Mouse (Mus musculus) stomach, postnatal 0 days (tissue): ENCODE results near the gene Mast4. TPM values are rescaled to one million over a fixed set of nuclear protein-coding genes. Genes with fewer than 3 reads are reported as not detected.

Experiments used
- ATAC-seq: fragments of 200-750 bp; cut with Nextera tagmentation; 2 replicates; pipeline ENCODE4 v1.8.0; 2017; ENCODE audit not compliant: low FRiP score, low TSS enrichment
- DNase-seq: peaks from one replicate; pipeline ENCODE4 v3.0.0-alpha.2; 2016; ENCODE audit warnings: low spot score
- H3K27ac ChIP-seq: fragments of 300-500 bp; sonication (generic); replicated peaks from 2 replicates; pipeline ENCODE4 v1.5.1; 2014; ENCODE audit warnings: mild to moderate bottlenecking, control low read depth
- H3K27me3 ChIP-seq: fragments of 300-500 bp; sonication (generic); 2 replicates; pipeline ENCODE4 v1.6.1; 2014; ENCODE audit warnings: low read length; ENCODE audit not compliant: control insufficient read depth, insufficient read depth
- H3K36me3 ChIP-seq: fragments of 300-500 bp; sonication (generic); 2 replicates; pipeline ENCODE4 v1.6.1; 2014; ENCODE audit warnings: low read length, mixed read lengths; ENCODE audit not compliant: control insufficient read depth, insufficient read depth
- H3K4me1 ChIP-seq: fragments of 300-500 bp; sonication (generic); replicated peaks from 2 replicates; pipeline ENCODE4 v1.6.1; 2014; ENCODE audit warnings: antibody characterized with exemption; ENCODE audit not compliant: control insufficient read depth, insufficient read depth
- H3K4me2 ChIP-seq: fragments of 300-500 bp; sonication (generic); replicated peaks from 2 replicates; pipeline ENCODE4 v1.6.1; 2014; ENCODE audit warnings: low read depth, mild to moderate bottlenecking, control low read depth, moderate library complexity
- H3K4me3 ChIP-seq: fragments of 300-500 bp; sonication (generic); 2 replicates; pipeline ENCODE4 v1.5.1; 2014; ENCODE audit warnings: low read depth, low read length, control low read depth
- H3K9ac ChIP-seq: fragments of 300-500 bp; sonication (generic); 2 replicates; pipeline ENCODE4 v1.6.1; 2014; ENCODE audit warnings: mild to moderate bottlenecking, low read length, control low read depth, mixed read lengths
- H3K9me3 ChIP-seq: fragments of 300-500 bp; sonication (generic); 2 replicates; pipeline ENCODE4 v1.6.1; 2016; ENCODE audit warnings: low read length; ENCODE audit not compliant: control insufficient read depth
- CTCF ChIP-seq: IDR thresholded peaks from 2 replicates; pipeline ENCODE4 v1.5.1; 2016; ENCODE audit warnings: antibody characterized with exemption, low read depth, mild to moderate bottlenecking, moderate library complexity
- EP300 ChIP-seq: optimal IDR thresholded peaks from 2 replicates; pipeline ENCODE3; 2016; ENCODE audit warnings: antibody characterized with exemption
- WGBS: fragments of 180-500 bp; shearing (Covaris S2); extraction: QIAGEN DNeasy Blood & Tissue Kit; methylation state at CpG from one replicate; pipeline ENCODE4 v1.1.7; 2014; 5-methylcytosine and 5-hydroxymethylcytosine counted together
- polyA plus RNA-seq: library from polyadenylated mRNA; unstranded; fragments of >200 nt; fragmentation: Nextera tagmentation; extraction: Ambion mirVana; gene quantifications from 2 replicates; pipeline ENCODE4 v1.2.1, GENCODE M21; 2015

Gene Mast4
- polyA plus RNA-seq, 1 experiment from 2014 or later: 18.2 TPM

DNA sequence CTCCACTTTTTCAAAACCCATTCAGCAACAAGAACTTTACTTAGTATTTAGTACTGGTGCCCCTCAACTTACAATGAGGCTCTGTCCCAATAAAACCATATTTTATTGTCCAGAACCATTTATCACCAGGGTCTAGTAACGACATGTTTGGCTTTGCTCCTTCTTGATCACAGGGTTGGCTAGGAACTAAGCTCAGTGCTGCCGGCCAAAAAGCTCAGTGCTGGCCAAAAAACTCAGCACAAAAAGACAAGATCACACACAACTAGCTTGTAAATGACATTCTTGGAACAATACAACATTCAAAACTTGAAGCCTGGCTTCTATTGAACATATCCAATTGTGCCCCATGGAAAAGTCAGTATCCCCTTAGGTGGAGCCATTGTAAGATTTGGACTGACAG lies 386.8 kb downstream of the Mast4 start:
- no peaks in the 10 kb centered on the region for H3K9me3 ChIP-seq
- no peak for ATAC-seq
- no peak for DNase-seq
- H3K27ac ChIP-seq: no peak overlapping the region
- no peak for TF ChIP-seq EP300
- TF ChIP-seq CTCF: no peak
- no peak overlapping the region for H3K4me3 ChIP-seq
- 51% methylated on average over 2 of the region's 2 CpGs for WGBS
- no peaks in the 10 kb centered on the region for H3K4me1 ChIP-seq
- no peak overlapping the region for H3K9ac ChIP-seq
- H3K4me2 ChIP-seq: no peak overlapping the region
- H3K27me3 ChIP-seq: no peaks in the 10 kb centered on the region
- no peaks in the 10 kb centered on the region for H3K36me3 ChIP-seq

DNA sequence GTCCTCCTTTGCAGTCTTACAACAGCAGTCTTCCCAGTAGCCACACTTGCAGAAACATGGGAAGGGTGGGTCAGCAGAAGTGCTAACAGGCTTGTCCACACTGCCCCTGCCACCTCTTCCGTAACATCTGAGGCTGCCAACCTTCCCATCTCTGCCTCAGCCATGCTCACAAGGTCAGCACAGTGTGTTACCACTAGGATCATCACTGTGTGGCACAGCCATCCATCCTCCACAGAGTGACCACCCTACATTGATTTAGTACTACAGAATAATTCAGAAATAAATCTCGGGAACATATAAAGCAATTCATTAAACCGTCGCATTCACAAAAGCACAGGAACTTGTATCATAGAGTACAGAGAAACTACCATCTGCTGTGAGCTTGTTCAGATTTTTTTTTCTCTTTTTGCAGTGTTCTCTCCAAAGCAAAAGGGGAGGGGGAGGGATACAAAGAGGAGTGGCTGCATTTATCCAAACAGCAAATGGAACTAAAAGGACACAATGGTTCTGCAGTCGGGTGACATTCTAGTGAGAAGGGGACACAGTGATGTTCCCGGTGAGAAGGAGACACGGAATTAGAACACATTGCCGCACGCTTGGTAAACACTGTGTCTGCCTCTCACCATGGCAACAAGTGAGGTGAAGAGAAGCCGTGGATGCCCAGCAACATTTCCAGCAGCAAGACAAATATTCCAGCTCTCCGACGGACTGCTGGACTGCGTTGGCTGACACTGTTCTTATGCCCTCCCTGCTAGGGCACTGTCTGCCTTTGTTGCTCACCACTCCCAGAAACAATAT lies 388.1 kb downstream of the Mast4 start:
- H3K4me2 ChIP-seq: no peak overlapping the region
- H3K9me3 ChIP-seq: no peaks in the 10 kb centered on the region
- no peak overlapping the region for H3K4me3 ChIP-seq
- no peaks in the 10 kb centered on the region for H3K4me1 ChIP-seq
- ATAC-seq (no peak), DNase-seq (no peak)
- WGBS: 59% methylated on average over 13 of the region's 13 CpGs
- no peak overlapping the region for H3K27ac ChIP-seq
- H3K9ac ChIP-seq: no peak overlapping the region
- H3K27me3 ChIP-seq: no peaks in the 10 kb centered on the region
- H3K36me3 ChIP-seq: no peaks in the 10 kb centered on the region
- TF ChIP-seq CTCF: no peak
- no peak for TF ChIP-seq EP300

DNA sequence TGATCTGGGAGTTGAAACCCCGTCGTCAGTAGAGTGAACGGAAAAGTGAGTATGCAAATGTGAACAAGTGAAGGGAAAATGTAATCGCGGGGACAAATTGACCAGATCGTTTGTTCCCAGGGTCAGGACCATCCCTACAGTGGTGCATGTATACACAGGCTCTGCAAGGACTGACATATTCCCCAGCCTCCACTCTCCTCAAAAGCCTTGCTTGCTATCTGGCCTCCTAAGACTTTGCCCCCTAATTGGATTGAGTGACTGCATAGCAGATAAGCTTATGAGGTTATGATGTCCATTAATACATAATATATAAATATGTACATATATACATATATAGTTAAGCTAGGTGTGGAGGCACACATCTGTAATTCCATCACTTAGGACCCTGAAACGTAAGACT lies 388.8 kb downstream of the Mast4 start:
- Histone ChIP-seq H3K27ac (no peak overlapping the region), H3K4me2 (no peak overlapping the region), H3K9me3 (no peaks in the 10 kb centered on the region), H3K4me1 (no peaks in the 10 kb centered on the region), H3K4me3 (no peak overlapping the region), H3K9ac (no peak overlapping the region), H3K27me3 (no peaks in the 10 kb centered on the region), H3K36me3 (no peaks in the 10 kb centered on the region)
- DNase-seq (no peak), ATAC-seq (no peak)
- 89% methylated on average over 7 of the region's 7 CpGs for WGBS
- TF ChIP-seq EP300 (no peak), CTCF (no peak)

DNA sequence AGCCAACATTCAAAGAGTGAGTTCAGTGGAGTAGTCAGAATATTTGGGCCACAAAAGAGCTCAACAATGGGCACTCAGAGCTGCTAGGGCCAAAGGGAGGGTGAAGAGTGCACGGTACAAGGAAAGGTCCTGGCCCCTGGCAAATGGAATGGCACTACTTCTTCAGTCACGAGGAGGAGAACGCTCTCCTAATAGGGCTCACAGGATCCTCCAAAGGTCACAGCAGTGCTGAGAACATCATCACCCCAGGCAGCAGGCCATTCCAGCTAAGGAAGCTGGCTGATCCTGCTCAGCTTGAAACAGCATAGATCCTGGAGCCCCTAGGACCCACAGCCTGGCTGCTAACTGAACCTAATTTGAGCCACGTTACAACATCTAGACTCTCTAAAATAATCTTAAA lies 389.8 kb downstream of the Mast4 start:
- TF ChIP-seq CTCF (no peak), EP300 (no peak)
- 91% methylated on average over 4 of the region's 4 CpGs for WGBS

DNA sequence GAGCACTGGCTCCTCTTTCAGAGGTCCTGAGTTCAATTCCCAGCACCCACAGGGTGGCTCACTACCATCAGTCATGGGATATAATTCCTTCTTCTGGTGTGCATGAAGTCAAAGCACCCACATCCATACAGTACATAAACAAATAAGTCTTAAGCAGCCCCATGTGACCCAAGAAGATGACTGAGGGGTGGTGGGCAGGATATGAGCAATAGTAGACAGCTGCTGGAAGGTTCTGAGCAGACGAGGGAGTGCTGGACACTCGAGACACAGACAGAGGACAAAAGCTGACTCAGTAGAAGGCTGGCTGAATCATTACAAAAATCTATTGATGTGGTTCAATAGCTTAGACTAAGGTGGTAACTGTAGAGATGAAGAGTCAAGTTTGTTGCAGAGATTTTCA lies 391.7 kb downstream of the Mast4 start:
- WGBS: 74% methylated on average over 2 of the region's 2 CpGs
- no peak for DNase-seq
- Histone ChIP-seq H3K27me3 (no peaks in the 10 kb centered on the region), H3K4me2 (no peak overlapping the region), H3K4me1 (no peaks in the 10 kb centered on the region), H3K27ac (no peak overlapping the region), H3K36me3 (no peaks in the 10 kb centered on the region), H3K9me3 (no peaks in the 10 kb centered on the region), H3K4me3 (no peak overlapping the region), H3K9ac (no peak overlapping the region)
- no peak for ATAC-seq
- TF ChIP-seq CTCF: no peak
- no peak for TF ChIP-seq EP300

More for the DNA sequence above, 389.8 kb downstream of the Mast4 start:
- ATAC-seq (no peak), DNase-seq (no peak)
- Histone ChIP-seq H3K27ac (no peak overlapping the region), H3K9me3 (no peaks in the 10 kb centered on the region), H3K27me3 (no peaks in the 10 kb centered on the region), H3K4me1 (no peaks in the 10 kb centered on the region), H3K4me3 (no peak overlapping the region), H3K9ac (no peak overlapping the region), H3K4me2 (no peak overlapping the region), H3K36me3 (no peaks in the 10 kb centered on the region)

DNA sequence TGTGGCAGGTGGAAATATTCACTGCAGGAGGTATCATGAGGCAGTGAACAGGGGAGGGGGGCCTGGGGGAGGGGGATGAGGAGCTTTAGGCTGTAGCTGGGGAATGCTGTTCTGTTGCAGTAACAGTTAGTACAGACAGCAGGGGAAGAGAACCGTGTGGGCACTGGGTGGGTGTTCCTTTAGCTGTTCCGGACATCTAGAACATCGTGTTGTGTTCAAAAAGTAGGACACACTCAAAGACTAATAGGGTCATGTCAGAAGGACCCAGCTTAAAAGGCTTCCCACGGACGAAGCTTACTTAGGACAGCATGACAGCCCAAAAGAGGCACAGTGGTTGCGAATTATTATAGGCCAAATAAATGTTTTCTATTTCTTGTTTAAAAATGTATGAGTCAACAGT lies 393.8 kb downstream of the Mast4 start:
- ATAC-seq (no peak), DNase-seq (no peak)
- no peak overlapping the region for H3K9ac ChIP-seq
- 85% methylated on average over 6 of the region's 6 CpGs for WGBS
- no peaks in the 10 kb centered on the region for H3K27me3 ChIP-seq
- H3K4me2 ChIP-seq: no peak overlapping the region
- no peak overlapping the region for H3K27ac ChIP-seq
- H3K4me3 ChIP-seq: no peak overlapping the region
- H3K36me3 ChIP-seq: no peaks in the 10 kb centered on the region
- no peaks in the 10 kb centered on the region for H3K9me3 ChIP-seq
- H3K4me1 ChIP-seq: no peaks in the 10 kb centered on the region
- no peak for TF ChIP-seq EP300
- no peak for TF ChIP-seq CTCF
